14 mouse cellular contexts compared by ENCODE assay signal in genomic region chr1:91096490-91096889, GRCm38 (mm10). TPM values are rescaled to one million over a fixed set of nuclear protein-coding genes. Genes with fewer than 3 reads are reported as not detected.
DNase-seq lines count a peak whose midpoint lies in the region; ATAC-seq and TF ChIP-seq lines count a peak whose summit lies in the region.
"Had no signal": no experiment of that assay in that cellular context is flagged by ENCODE, and none has a peak within 500 bp of the region (broad histone marks: within the 10 kb centered on the region; RNA-seq: fewer than 3 reads in every experiment).

No protein-coding gene starts in this region.

- no peak for TF ChIP-seq CTCF in kidney, postnatal 0 days (IDR thresholded peaks at IDR 0.05; ENCODE audit: low read depth)
- TF ChIP-seq CTCF in embryonic fibroblast, embryonic 13.5 days (IDR thresholded peaks at IDR 0.05; ENCODE audit: borderline replicate concordance, insufficient read depth, low read length), result no peak

- DNase-seq in kidney, postnatal 0 days (ENCODE audit: low spot score), result no peak
- DNase-seq in CD4-positive, CD25-positive, alpha-beta regulatory T cell, adult 2 months (ENCODE audit: low read depth, low spot score), result peak; percentile 71
- no peak for DNase-seq in cerebellum, adult 9-10 months
- DNase-seq in embryo, embryonic 9.5 days (ENCODE audit: extremely low spot score), result no peak
- DNase-seq in layer of hippocampus, postnatal 10 days (ENCODE audit: low spot score in 2 of 2), result no peak
- DNase-seq: cerebellum, adult 11 months; kidney, adult 8-10 months had no signal

- peaks cover 15% of the 10 kb centered on the region for H3K4me1 ChIP-seq in kidney, postnatal 0 days (replicated peaks; ENCODE audit: insufficient read depth, low read length)
- peaks cover 12% of the 10 kb centered on the region for H3K4me1 ChIP-seq in kidney, embryonic 14.5 days (ENCODE audit: control insufficient read depth, insufficient read depth, low read length)
- peaks cover 40% of the 10 kb centered on the region for H3K4me1 ChIP-seq in embryonic fibroblast, embryonic 13.5 days (ENCODE audit: control insufficient read depth, insufficient read depth, low read length)
- peaks cover 30% of the 10 kb centered on the region for H3K4me1 ChIP-seq in stomach, embryonic 16.5 days (ENCODE audit: control insufficient read depth, insufficient read depth, low read length)
- H3K4me1 ChIP-seq: midbrain, embryonic 13.5 days had no signal

- TF ChIP-seq POLR2A in embryonic fibroblast, embryonic 13.5 days (IDR thresholded peaks at IDR 0.05; ENCODE audit: low read depth, low read length), result no peak

- peak overlapping the region; percentile 38 for H3K27ac ChIP-seq in kidney, postnatal 0 days
- no peak overlapping the region; the same call in 1 of the 2 replicates for H3K27ac ChIP-seq in kidney, embryonic 14.5 days (ENCODE audit: low read depth, low read length)
- H3K27ac ChIP-seq in embryonic fibroblast, embryonic 13.5 days (ENCODE audit: insufficient read depth, low read length), result peak overlapping the region; percentile 75; the same call in 1 of the 2 replicates
- H3K27ac ChIP-seq in stomach, embryonic 16.5 days (ENCODE audit: low read length), result peak overlapping the region; percentile 66; the same call in 1 of the 2 replicates
- H3K27ac ChIP-seq: liver, embryonic 14.5 days; midbrain, embryonic 13.5 days had no signal

- no peak overlapping the region for H3K4me2 ChIP-seq in kidney, postnatal 0 days (ENCODE audit: low read length)
- no peak overlapping the region for H3K4me2 ChIP-seq in kidney, embryonic 14.5 days (replicated peaks; ENCODE audit: low read depth, low read length)
- H3K4me2 ChIP-seq in stomach, embryonic 16.5 days (ENCODE audit: low read depth, low read length), result no peak overlapping the region
- H3K4me2 ChIP-seq: midbrain, embryonic 13.5 days had no signal

- H3K27me3 ChIP-seq in kidney, postnatal 0 days (ENCODE audit: insufficient read depth, low read length), result no peaks in the 10 kb centered on the region
- no peaks in the 10 kb centered on the region for H3K27me3 ChIP-seq in kidney, embryonic 14.5 days (ENCODE audit: control insufficient read depth, insufficient read depth, low read length)
- no peaks in the 10 kb centered on the region for H3K27me3 ChIP-seq in stomach, embryonic 16.5 days (ENCODE audit: control insufficient read depth, insufficient read depth, low read length)
- H3K27me3 ChIP-seq: midbrain, embryonic 13.5 days had no signal

- H3K9ac ChIP-seq in kidney, postnatal 0 days (ENCODE audit: low read depth, low read length), result no peak overlapping the region
- H3K9ac ChIP-seq in kidney, embryonic 14.5 days (ENCODE audit: low read depth, low read length), result no peak overlapping the region
- H3K9ac ChIP-seq in stomach, embryonic 16.5 days (ENCODE audit: low read length), result no peak overlapping the region
- H3K9ac ChIP-seq: liver, embryonic 14.5 days; midbrain, embryonic 13.5 days had no signal

- H3K9me3 ChIP-seq in kidney, postnatal 0 days (replicated peaks; ENCODE audit: low read length), result no peaks in the 10 kb centered on the region
- no peaks in the 10 kb centered on the region for H3K9me3 ChIP-seq in kidney, embryonic 14.5 days (ENCODE audit: control insufficient read depth, low read length)
- H3K9me3 ChIP-seq in stomach, embryonic 16.5 days (replicated peaks; ENCODE audit: control insufficient read depth, low read length), result no peaks in the 10 kb centered on the region
- H3K9me3 ChIP-seq: midbrain, embryonic 13.5 days had no signal

- WGBS in kidney, postnatal 0 days, result 77% methylated on average over 5 of the region's 5 CpGs
- 58% methylated on average over 5 of the region's 5 CpGs for WGBS in kidney, embryonic 14.5 days
- 58% methylated on average over 5 of the region's 5 CpGs for WGBS in stomach, embryonic 16.5 days

- ATAC-seq in kidney, postnatal 0 days (replicated peaks; ENCODE audit: low FRiP score, low read depth), result no peak
- no peak for ATAC-seq in kidney, embryonic 14.5 days (ENCODE audit: low FRiP score, low TSS enrichment)
- ATAC-seq in stomach, embryonic 16.5 days (ENCODE audit: insufficient read depth, low FRiP score), result no peak
- ATAC-seq: midbrain, embryonic 13.5 days had no signal

- no peaks in the 10 kb centered on the region for H3K36me3 ChIP-seq in kidney, postnatal 0 days (ENCODE audit: insufficient read depth, low read length)
- H3K36me3 ChIP-seq in kidney, embryonic 14.5 days (ENCODE audit: control insufficient read depth, insufficient read depth, low read length), result peaks cover 4% of the 10 kb centered on the region; the same call in 1 of the 2 replicates
- H3K36me3 ChIP-seq in stomach, embryonic 16.5 days (ENCODE audit: control insufficient read depth, insufficient read depth, low read length), result 0 out of 2 replicates have a peak, but pooled peaks cover 4% of the 10 kb centered on the region
- H3K36me3 ChIP-seq: midbrain, embryonic 13.5 days had no signal

- no peak overlapping the region for H3K4me3 ChIP-seq in kidney, postnatal 0 days (replicated peaks; ENCODE audit: low read depth, low read length)
- H3K4me3 ChIP-seq in kidney, embryonic 14.5 days (ENCODE audit: low read length), result no peak overlapping the region
- no peak overlapping the region for H3K4me3 ChIP-seq in embryonic fibroblast, embryonic 13.5 days (ENCODE audit: insufficient read depth, low read length)
- no peak overlapping the region for H3K4me3 ChIP-seq in stomach, embryonic 16.5 days (replicated peaks; ENCODE audit: low read length)
- H3K4me3 ChIP-seq: midbrain, embryonic 13.5 days had no signal

RNA-seq across cellular contexts. Expression of gene Rbm44, which starts 48.4 kb away (rescaled TPM):
- 0.20 and 0.28 TPM in 2 replicates for polyA plus RNA-seq in kidney, postnatal 0 days (2015; fragmentation: Nextera tagmentation; extraction: Ambion mirVana)
- 0.97 and 1.0 TPM in 2 replicates for polyA plus RNA-seq in kidney, embryonic 14.5 days (2014; fragmentation: Nextera tagmentation; extraction: Ambion mirVana)
- polyA plus RNA-seq in embryonic fibroblast, embryonic 13.5 days (2011; ENCODE audit: insufficient read length, low read depth, missing spikeins), result 0.27 TPM in 1 of 2 replicates, not detected in the other
- 0.35 and 0.45 TPM in 2 replicates for polyA plus RNA-seq in stomach, embryonic 16.5 days (2015; fragmentation: Nextera tagmentation; extraction: Ambion mirVana)
- not detected for total RNA-seq in layer of hippocampus, postnatal 10 days (2021)
- total RNA-seq: adrenal gland, adult 18-20 months; MEL had no signal
